Mouse (Mus musculus): Measurements from ENCODE around the gene Sdf2.
"Not testable (repeated sequence)": the region's sequence is repeated elsewhere in the genome, so short reads cannot be mapped to it uniquely, and the experiment has no call there.

Sdf2 gene

DNA sequence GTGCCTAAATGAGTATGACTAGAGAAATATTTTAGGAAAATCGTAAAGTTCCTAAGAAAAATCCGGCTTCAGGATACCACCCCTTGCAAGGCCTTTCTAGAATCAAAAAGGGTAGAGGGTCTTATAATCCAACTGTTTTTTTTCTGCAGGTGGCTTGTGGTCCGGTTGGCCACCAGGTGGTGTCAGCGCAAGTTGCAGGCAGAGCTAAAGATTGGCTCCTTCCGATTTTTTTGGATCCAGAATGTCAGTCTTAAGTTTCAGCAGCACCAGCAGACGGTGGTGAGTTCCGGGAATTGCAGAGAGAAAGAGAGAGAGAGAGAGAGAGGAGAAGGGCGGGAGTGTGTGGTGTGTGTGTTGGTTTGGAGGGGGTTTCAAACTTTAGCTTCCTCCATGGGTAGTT lies 17.0 kb downstream of the Sdf2 start:
- DNase-seq = peak; percentile 43 to 57

DNA sequence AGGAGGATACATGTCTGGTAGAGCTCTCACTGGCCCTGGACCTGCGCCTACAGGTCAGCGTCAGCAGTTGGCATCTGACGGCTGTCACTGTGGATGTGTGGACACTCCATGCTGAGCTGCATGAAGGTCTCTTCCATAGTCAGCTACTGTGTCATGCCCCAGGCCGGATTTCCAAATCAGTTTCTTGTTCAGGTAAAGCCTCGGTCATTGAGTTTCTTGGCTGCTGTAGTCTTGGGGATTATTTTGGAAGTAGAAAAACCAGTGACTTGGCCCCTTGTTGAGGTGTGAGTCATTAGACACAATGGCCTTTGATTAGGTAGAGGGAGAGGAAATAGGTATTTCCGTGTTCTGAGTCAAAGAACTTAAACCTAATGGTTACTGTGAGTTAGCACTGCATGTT lies 20.0 kb downstream of the Sdf2 start:
- no peak for DNase-seq

DNA sequence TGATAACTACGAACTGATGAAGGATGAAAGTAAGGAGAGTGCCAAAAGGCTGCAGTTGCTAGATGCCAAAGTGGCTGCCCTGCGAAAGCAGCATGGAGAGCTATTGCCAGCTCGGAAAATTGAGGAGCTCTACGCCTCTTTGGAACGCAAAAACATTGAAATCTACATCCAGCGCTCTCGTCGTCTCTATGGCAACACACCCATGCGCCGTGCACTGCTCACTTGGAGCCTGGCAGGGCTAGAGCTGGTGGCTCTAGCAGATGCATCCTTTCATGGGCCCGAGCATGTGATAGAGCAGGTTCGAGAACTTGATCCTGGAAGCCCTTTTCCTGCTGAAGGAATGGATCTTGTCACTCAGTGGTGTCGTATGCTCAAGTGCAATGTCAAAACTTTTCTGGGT lies 26.4 kb downstream of the Sdf2 start:
- no peak for DNase-seq

DNA sequence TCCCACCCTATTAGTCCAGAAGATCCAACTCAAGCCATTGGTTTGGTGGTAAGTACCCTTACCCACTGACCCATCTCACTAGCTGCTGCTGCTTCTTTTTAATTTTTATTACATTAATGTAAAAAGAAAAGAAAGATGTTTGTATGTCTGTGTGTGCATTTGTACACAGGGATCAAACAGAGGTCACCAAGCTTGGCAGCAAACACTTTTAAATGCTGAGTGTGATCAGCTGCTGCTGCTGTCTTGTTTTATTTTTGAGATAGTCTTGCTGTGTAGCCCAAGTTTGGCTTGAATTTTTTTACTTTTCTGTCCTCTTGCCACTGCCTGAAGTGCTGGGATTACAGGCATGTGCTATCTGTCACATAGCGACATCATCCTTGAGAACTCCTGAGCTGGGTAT lies 30.1 kb downstream of the Sdf2 start:
- no peak for DNase-seq

DNA sequence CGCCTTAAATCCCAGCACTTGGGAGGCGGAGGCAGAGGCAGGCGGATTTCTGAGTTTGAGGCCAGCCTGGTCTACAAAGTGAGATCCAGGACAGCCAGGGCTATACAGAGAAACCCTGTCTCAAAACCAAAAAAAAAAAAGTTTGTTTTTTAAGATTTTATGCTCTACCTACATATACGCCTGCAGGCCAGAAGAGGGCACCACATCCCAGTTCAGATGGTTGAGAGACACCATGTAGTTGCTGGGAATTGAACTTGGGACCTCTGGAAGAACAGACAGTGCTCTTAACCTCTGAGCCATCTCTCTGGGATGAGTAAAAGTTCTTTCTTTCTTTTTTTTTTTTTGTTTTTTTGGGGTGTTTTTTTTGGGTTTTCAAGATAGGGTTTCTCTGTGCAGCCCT lies 30.6 kb downstream of the Sdf2 start:
- DNase-seq = not testable (repeated sequence)

DNA sequence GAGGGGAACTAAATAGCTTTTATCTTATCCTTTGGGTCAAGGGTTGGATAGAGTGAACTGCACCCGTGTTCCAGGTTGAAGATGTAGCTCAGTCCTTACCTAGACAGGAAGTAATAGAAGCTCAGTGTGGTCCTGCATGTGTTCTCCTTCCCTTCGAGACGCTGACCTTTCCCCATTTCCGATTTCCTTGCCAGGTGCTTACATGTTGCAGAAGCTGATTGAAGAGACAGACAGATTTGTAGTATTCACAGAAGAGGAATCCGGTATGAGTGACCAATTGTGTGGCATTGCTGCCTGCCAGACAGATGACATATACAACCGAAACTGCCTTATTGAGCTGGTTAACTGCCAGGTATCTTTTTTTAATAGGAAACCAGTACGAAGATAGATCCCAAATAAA lies 33.3 kb downstream of the Sdf2 start:
- DNase-seq = no peak

DNA sequence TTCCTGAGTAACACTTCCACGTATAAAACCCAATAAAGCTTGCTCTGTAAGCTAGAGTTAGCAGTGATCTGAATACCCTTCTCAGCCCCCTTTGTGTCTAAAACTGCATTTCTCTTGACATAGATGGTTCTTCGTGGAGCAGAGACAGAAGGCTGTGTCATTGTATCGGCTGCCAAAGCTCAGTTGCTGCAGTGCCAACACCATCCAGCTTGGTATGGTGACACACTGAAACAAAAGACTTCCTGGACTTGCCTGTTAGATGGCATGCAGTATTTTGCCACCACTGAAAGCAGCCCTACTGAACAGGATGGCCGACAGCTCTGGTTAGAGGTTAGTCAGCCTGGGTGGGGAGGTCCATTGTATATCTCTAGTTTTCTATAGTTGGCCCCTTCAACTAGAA lies 34.0 kb downstream of the Sdf2 start:
- no peak for DNase-seq

DNA sequence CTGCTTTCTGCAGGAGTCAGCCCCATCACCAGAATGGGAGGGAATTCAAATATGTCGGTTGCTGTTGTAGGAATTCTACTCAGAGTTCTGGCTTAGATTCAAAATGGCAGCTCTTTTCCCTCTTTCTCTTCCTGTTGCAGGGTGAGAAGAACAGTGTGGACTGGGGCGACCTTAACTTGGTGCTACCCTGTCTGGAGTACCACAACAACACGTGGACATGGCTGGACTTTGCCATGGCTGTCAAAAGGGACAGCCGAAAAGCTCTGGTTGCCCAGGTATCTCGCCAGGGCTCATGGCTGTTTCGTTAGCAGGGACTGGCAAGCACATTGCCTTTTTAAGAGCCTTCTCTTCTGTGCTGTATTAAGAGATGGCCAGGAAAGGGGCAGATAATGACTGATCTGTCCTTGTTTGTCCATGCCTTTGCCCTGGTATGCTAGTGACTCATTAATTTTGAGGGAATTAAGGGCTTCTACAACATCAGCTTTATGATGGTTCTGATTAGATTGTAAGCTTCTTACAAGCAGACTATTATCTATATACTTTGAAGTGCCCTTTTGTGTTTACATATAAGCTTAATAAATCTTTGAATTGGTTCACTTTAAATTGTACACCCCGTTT lies 43.7 kb downstream of the Sdf2 start:
- DNase-seq = no peak

DNA sequence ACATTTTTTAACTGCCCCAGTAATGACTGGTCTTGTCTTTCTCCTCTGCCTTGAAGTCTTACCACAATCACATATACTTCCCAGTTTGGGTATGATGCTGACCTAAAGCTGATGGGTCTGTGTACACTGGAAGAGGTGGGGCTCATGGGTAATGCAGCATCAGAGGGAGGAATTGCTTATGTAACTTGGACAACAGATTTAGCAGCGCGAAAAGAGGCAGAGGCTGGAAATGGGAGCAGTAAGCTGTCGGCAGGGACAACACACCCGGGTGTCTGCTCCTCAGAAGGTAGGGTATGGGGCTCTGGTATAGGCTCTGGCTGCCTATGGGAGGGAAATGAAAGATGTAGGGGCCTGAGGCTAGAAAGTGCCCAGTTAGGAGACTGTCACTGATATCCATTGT lies 45.1 kb downstream of the Sdf2 start, which contains the start of gene BC030499:
Gene BC030499, plus strand, starts transcription at position 188 of the 400 bp plus-strand sequence.
- DNase-seq = no peak

DNA sequence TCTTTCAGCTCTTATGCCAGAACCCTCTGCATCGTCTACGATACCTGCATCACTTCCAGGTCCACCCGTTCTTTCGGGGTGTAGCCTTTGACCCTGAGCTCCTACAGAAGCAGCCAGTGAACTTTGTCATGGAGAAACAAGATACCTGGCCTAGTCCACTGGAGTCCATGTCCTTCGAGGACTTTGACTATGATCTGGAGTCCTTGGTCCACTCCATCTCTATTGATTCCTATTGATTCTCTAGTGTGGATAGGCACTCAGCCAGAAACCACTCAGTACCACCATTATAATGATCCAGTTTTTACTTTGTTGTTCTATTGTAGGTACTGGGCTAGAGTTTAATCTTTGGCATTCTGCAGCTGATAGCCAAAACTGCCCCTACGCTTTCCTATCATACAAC lies 49.0 kb downstream of the Sdf2 start:
- DNase-seq = no peak

DNA sequence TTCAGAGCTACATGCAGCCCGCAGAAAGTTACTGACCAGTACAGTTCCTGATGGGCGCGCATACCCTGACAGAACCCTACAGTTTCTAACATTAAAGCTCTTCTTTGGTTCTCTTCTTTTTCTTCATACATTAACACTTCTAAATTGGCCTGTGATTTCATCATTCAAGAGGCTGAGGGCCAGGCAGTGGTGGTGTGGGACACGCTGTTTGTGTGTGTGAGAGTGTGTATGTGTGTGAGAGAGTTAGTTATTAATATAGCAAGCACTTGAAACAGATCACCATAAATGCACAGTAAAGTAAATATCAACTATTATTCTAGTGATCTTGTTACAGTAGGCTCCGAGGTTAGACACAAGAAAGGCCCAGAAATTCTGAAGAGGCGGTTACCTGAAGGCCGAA lies 55.4 kb downstream of the Sdf2 start:
- no peak for DNase-seq

DNA sequence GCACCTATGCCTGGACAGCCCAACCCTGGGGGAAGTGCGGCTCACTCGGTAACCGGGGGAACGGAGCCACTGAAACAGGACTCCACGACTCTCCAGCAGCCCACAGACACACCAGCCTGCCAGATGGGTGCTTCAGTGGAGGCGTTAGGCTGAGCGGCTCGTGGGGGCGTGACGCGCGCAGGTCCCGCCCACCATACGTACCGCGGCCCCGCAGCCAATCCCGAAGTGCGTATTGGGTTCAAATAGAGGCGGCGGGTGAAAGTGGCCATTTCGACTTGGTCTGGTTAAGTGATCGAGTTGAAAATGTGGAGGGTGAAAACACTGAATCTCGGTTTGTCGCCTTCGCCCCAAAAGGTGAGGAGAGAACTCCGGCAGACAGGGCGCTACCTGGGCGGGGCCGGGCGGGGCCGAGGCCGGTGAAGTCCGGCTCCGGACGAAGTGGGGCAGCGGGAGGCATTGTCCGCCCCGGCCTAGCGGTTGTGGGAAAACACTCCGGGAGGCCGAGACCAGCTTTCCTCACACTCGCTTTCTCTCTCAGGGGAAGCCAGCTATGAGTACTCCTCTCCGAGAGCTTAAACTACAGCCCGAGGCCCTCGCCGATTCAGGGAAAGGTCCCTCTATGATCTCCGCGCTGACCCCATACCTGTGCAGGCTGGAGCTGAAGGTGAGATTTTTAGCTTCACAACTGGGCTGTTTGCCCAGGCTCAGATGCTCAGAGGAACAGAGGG lies 56.0 kb downstream of the Sdf2 start, which contains the start of gene Spag5:
Gene Spag5, plus strand, starts transcription at position 173 of the 728 bp plus-strand sequence.
- DNase-seq = peak; percentile 83 to 84
